Mouse (Mus musculus): Measurements from ENCODE around the gene Axin2.
"Not testable (repeated sequence)": the region's sequence is repeated elsewhere in the genome, so short reads cannot be mapped to it uniquely, and the experiment has no call there.

The Axin2 gene

GRCm38 (mm10) chr11:108920158-108920635 lies at the start of gene Axin2:
Gene Axin2, plus strand, starts transcription at chr11:108920349.
- DNase-seq (ENCODE audit: low spot score in 2 of 2): peak; percentile 94 to 95

- not testable (repeated sequence) for DNase-seq (ENCODE audit: low spot score in 2 of 2)
Measured at GRCm38 (mm10) chr11:108871284-108871683, 48.9 kb upstream of the Axin2 start.

- no peak for DNase-seq (ENCODE audit: low spot score in 2 of 2)
Measured at GRCm38 (mm10) chr11:108871748-108872147, 48.4 kb upstream of the Axin2 start.

GRCm38 (mm10) chr11:108876633-108877205 lies 43.4 kb upstream of the Axin2 start:
- no peak for DNase-seq (ENCODE audit: low spot score in 2 of 2)

GRCm38 (mm10) chr11:108877520-108877919 lies 42.6 kb upstream of the Axin2 start:
- no peak for DNase-seq (ENCODE audit: low spot score in 2 of 2)

- DNase-seq (ENCODE audit: low spot score in 2 of 2): no peak
Measured at GRCm38 (mm10) chr11:108880546-108880945, 39.6 kb upstream of the Axin2 start.

GRCm38 (mm10) chr11:108881662-108882061 lies 38.5 kb upstream of the Axin2 start:
- DNase-seq (ENCODE audit: low spot score in 2 of 2): no peak

GRCm38 (mm10) chr11:108885276-108885896 lies 34.8 kb upstream of the Axin2 start:
- no peak for DNase-seq (ENCODE audit: low spot score in 2 of 2)

GRCm38 (mm10) chr11:108886060-108886459 lies 34.1 kb upstream of the Axin2 start:
- DNase-seq (ENCODE audit: low spot score in 2 of 2): no peak

- DNase-seq (ENCODE audit: low spot score in 2 of 2): no peak
Measured at GRCm38 (mm10) chr11:108889121-108889520, 31.0 kb upstream of the Axin2 start.

GRCm38 (mm10) chr11:108890544-108890943 lies 29.6 kb upstream of the Axin2 start:
- no peak for DNase-seq (ENCODE audit: low spot score in 2 of 2)

GRCm38 (mm10) chr11:108891111-108891870 lies 28.9 kb upstream of the Axin2 start:
- peak; percentile 45 to 57 for DNase-seq (ENCODE audit: low spot score in 2 of 2)

- no peak for DNase-seq (ENCODE audit: low spot score in 2 of 2)
Measured at GRCm38 (mm10) chr11:108891871-108892380, 28.2 kb upstream of the Axin2 start.

- DNase-seq (ENCODE audit: low spot score in 2 of 2): no peak
Measured at GRCm38 (mm10) chr11:108892406-108892805, 27.7 kb upstream of the Axin2 start.

GRCm38 (mm10) chr11:108893232-108893790 lies 26.8 kb upstream of the Axin2 start:
- no peak for DNase-seq (ENCODE audit: low spot score in 2 of 2)

GRCm38 (mm10) chr11:108893855-108894510 lies 26.2 kb upstream of the Axin2 start:
- no peak for DNase-seq (ENCODE audit: low spot score in 2 of 2)

GRCm38 (mm10) chr11:108897034-108897433 lies 23.1 kb upstream of the Axin2 start:
- no peak for DNase-seq (ENCODE audit: low spot score in 2 of 2)

- DNase-seq (ENCODE audit: low spot score in 2 of 2): no peak
Measured at GRCm38 (mm10) chr11:108898063-108898462, 22.1 kb upstream of the Axin2 start.

- no peak for DNase-seq (ENCODE audit: low spot score in 2 of 2)
Measured at GRCm38 (mm10) chr11:108898483-108898882, 21.7 kb upstream of the Axin2 start.

GRCm38 (mm10) chr11:108900718-108901488 lies 19.2 kb upstream of the Axin2 start:
- DNase-seq (ENCODE audit: low spot score in 2 of 2): peak; percentile 84 to 85

- DNase-seq (ENCODE audit: low spot score in 2 of 2): peak; percentile 66 to 72
Measured at GRCm38 (mm10) chr11:108901670-108902069, 18.5 kb upstream of the Axin2 start.

Data from right cerebral cortex, postnatal 10 days (tissue).